Mouse (Mus musculus) T-cell, adult 66 days (primary cell): ENCODE measurements around the gene Pate1. TPM values are rescaled to one million over a fixed set of nuclear protein-coding genes. Genes with fewer than 3 reads are reported as not detected.

Source experiments
- total RNA-seq, 2 experiments: library from RNA; stranded (reverse); gene quantifications; 3 replicates in 1 of 2; 4 replicates in 1 of 2; pipeline ENCODE4 v1.2.4; 2023

Gene Pate1
- not detected for total RNA-seq

GRCm38 (mm10) chr9:35687013-35687412, at the start of gene Pate1:
Gene Pate1, minus strand, starts transcription at chr9:35687390.

GRCm38 (mm10) chr9:35648102-35648501, 39.1 kb downstream of the Pate1 start, which contains the start of gene Pate3:
Gene Pate3, minus strand, starts transcription at chr9:35648202.

Other genes with a start within 250 kb of the Pate1 start
- gene Gm1113, start 169.1 kb downstream of the Pate1 start, total RNA-seq, result not detected
- under 1 TPM; 0.15 TPM for gene Ddx25, start 128.9 kb downstream of the Pate1 start, total RNA-seq
- 10 to 100 TPM; 31.8 to 34.9 TPM for gene Pus3, start 128.8 kb downstream of the Pate1 start, total RNA-seq
- gene Pate2, start 117.1 kb downstream of the Pate1 start, total RNA-seq, result not detected
- 10 to 100 TPM in 1 of 2 experiments, 1 to 10 TPM in 1; 9.0 to 10.6 TPM for gene Hyls1, start 117.0 kb downstream of the Pate1 start, total RNA-seq
- gene Pate4, start 75.4 kb downstream of the Pate1 start, total RNA-seq, result not detected
- not detected for gene Pate3, start 39.2 kb downstream of the Pate1 start, total RNA-seq
- gene Gm17677, start 53.7 kb upstream of the Pate1 start, total RNA-seq, result not detected
- not detected for gene Gm17727, start 90.7 kb upstream of the Pate1 start, total RNA-seq
- not detected for gene Gm27235, start 102.7 kb upstream of the Pate1 start, total RNA-seq
- not detected for gene D730048I06Rik, start 102.7 kb upstream of the Pate1 start, total RNA-seq
- not detected for gene 9230110F15Rik, start 156.8 kb upstream of the Pate1 start, total RNA-seq
- gene 9230113P08Rik, start 221.0 kb upstream of the Pate1 start, total RNA-seq, result not detected